Mouse (Mus musculus) midbrain, embryonic 14.5 days (tissue): ENCODE results near the gene Prx. TPM values are rescaled to one million over a fixed set of nuclear protein-coding genes. Genes with fewer than 3 reads are reported as not detected.

Experiments
- ATAC-seq: fragments of 200-750 bp; cut with Nextera tagmentation; 2 replicates; pipeline ENCODE4 v1.8.0; 2017; ENCODE audit warnings: moderate number of reproducible peaks, moderate library complexity; ENCODE audit not compliant: low FRiP score, low TSS enrichment
- DNase-seq: peaks from one replicate; pipeline ENCODE4 v3.0.0-alpha.2; 2015
- H3K27ac ChIP-seq: fragments of 300-500 bp; sonication (generic); replicated peaks from 2 replicates; pipeline ENCODE4 v1.5.1; 2014; ENCODE audit warnings: mild to moderate bottlenecking, low read depth, low read length, moderate library complexity
- H3K27me3 ChIP-seq: fragments of 300-500 bp; sonication (generic); 2 replicates; pipeline ENCODE4 v1.6.1; 2014; ENCODE audit warnings: low read length, control low read depth, mixed read lengths; ENCODE audit not compliant: control insufficient read depth, insufficient read depth
- H3K36me3 ChIP-seq: fragments of 300-500 bp; sonication (generic); 2 replicates; pipeline ENCODE4 v1.6.1; 2014; ENCODE audit warnings: low read length, control low read depth; ENCODE audit not compliant: control insufficient read depth, insufficient read depth
- H3K4me1 ChIP-seq: fragments of 300-500 bp; sonication (generic); 2 replicates; pipeline ENCODE4 v1.6.1; 2014; ENCODE audit warnings: mild to moderate bottlenecking, antibody characterized with exemption, low read length, control low read depth; ENCODE audit not compliant: control insufficient read depth, insufficient read depth
- H3K4me2 ChIP-seq: fragments of 300-500 bp; sonication (generic); 2 replicates; pipeline ENCODE4 v1.6.1; 2014; ENCODE audit warnings: mild to moderate bottlenecking, low read length, moderate library complexity
- H3K4me3 ChIP-seq: fragments of 300-500 bp; sonication (generic); replicated peaks from 2 replicates; pipeline ENCODE4 v1.5.1; 2014; ENCODE audit warnings: low read depth, low read length
- H3K9ac ChIP-seq: fragments of 300-500 bp; sonication (generic); replicated peaks from 2 replicates; pipeline ENCODE4 v1.6.1; 2014; ENCODE audit warnings: mild to moderate bottlenecking, low read length, moderate library complexity
- H3K9me3 ChIP-seq: fragments of 300-500 bp; sonication (generic); 2 replicates; pipeline ENCODE4 v1.6.1; 2016; ENCODE audit warnings: low read length, control low read depth, mixed read lengths; ENCODE audit not compliant: control insufficient read depth
- WGBS: fragments of 180-500 bp; shearing (Covaris S2); extraction: QIAGEN DNeasy Blood & Tissue Kit; methylation state at CpG from one replicate; pipeline ENCODE4 v1.1.7; 2014; 5-methylcytosine and 5-hydroxymethylcytosine counted together
- polyA plus RNA-seq: library from polyadenylated mRNA; unstranded; fragments of >200 nt; fragmentation: Nextera tagmentation; extraction: Ambion mirVana; gene quantifications from 2 replicates; pipeline ENCODE4 v1.2.1, GENCODE M21; 2014

Prx gene
- 0.77 and 0.97 TPM in 2 replicates for polyA plus RNA-seq

GRCm38 (mm10) chr7:27499036-27499435 lies at the start of gene Prx:
Gene Prx (plus strand): TSS chr7:27499324.
- no peak within 1 kb of the TSS for H3K27ac ChIP-seq
- H3K9ac ChIP-seq = no peak within 1 kb of the TSS
- no peaks in the 10 kb centered on the region for H3K36me3 ChIP-seq
- ATAC-seq (no peak), DNase-seq (no peak)
- H3K9me3 ChIP-seq = no peaks in the 10 kb centered on the region
- 55% methylated on average over 3 of the region's 3 CpGs for WGBS
- H3K27me3 ChIP-seq = no peaks in the 10 kb centered on the region
- no peaks in the 10 kb centered on the region for H3K4me1 ChIP-seq
- no peak within 1 kb of the TSS for H3K4me2 ChIP-seq
- no peak within 1 kb of the TSS for H3K4me3 ChIP-seq

GRCm38 (mm10) chr7:27451359-27451758 lies 47.8 kb upstream of the Prx start:
- Histone ChIP-seq H3K9me3 (no peaks in the 10 kb centered on the region), H3K9ac (no peak overlapping the region), H3K4me2 (no peak overlapping the region), H3K27ac (no peak overlapping the region), H3K4me3 (no peak overlapping the region), H3K27me3 (no peaks in the 10 kb centered on the region), H3K36me3 (no peaks in the 10 kb centered on the region), H3K4me1 (peaks cover 9% of the 10 kb centered on the region; the same call in 1 of the 2 replicates)
- 95% methylated on average over 2 of the region's 2 CpGs for WGBS
- no peak for DNase-seq
- no peak for ATAC-seq

- Histone ChIP-seq H3K27ac (no peak overlapping the region), H3K9me3 (no peaks in the 10 kb centered on the region), H3K36me3 (no peaks in the 10 kb centered on the region), H3K4me2 (no peak overlapping the region), H3K9ac (no peak overlapping the region), H3K4me1 (peaks cover 5% of the 10 kb centered on the region; the same call in 1 of the 2 replicates), H3K27me3 (no peaks in the 10 kb centered on the region), H3K4me3 (no peak overlapping the region)
- no peak for ATAC-seq
- no peak for DNase-seq
- 54% methylated on average over 13 of the region's 13 CpGs for WGBS
Measured at GRCm38 (mm10) chr7:27452206-27452770, 46.8 kb upstream of the Prx start.

- H3K36me3 ChIP-seq = no peaks in the 10 kb centered on the region
- H3K4me2 ChIP-seq = no peak overlapping the region
- WGBS = 82% methylated on average over 10 of the region's 10 CpGs
- H3K9me3 ChIP-seq = no peaks in the 10 kb centered on the region
- H3K27ac ChIP-seq = no peak overlapping the region
- no peak for DNase-seq
- no peak for ATAC-seq
- no peak overlapping the region for H3K4me3 ChIP-seq
- H3K4me1 ChIP-seq = no peaks in the 10 kb centered on the region
- H3K27me3 ChIP-seq = no peaks in the 10 kb centered on the region
- H3K9ac ChIP-seq = no peak overlapping the region
Measured at GRCm38 (mm10) chr7:27454461-27455121, 44.5 kb upstream of the Prx start.

GRCm38 (mm10) chr7:27455273-27455672 lies 43.9 kb upstream of the Prx start:
- 91% methylated on average over 3 of the region's 3 CpGs for WGBS
- no peak for ATAC-seq
- Histone ChIP-seq H3K36me3 (no peaks in the 10 kb centered on the region), H3K4me3 (no peak overlapping the region), H3K27ac (no peak overlapping the region), H3K27me3 (no peaks in the 10 kb centered on the region), H3K9me3 (no peaks in the 10 kb centered on the region), H3K9ac (no peak overlapping the region), H3K4me2 (no peak overlapping the region), H3K4me1 (no peaks in the 10 kb centered on the region)
- no peak for DNase-seq

- no peaks in the 10 kb centered on the region for H3K9me3 ChIP-seq
- 88% methylated on average over 4 of the region's 4 CpGs for WGBS
- H3K36me3 ChIP-seq = no peaks in the 10 kb centered on the region
- no peaks in the 10 kb centered on the region for H3K4me1 ChIP-seq
- no peak overlapping the region for H3K4me3 ChIP-seq
- H3K27ac ChIP-seq = no peak overlapping the region
- no peaks in the 10 kb centered on the region for H3K27me3 ChIP-seq
- no peak overlapping the region for H3K9ac ChIP-seq
- no peak overlapping the region for H3K4me2 ChIP-seq
- ATAC-seq (no peak), DNase-seq (no peak)
Measured at GRCm38 (mm10) chr7:27458614-27459013, 40.5 kb upstream of the Prx start.

GRCm38 (mm10) chr7:27459640-27460039 lies 39.5 kb upstream of the Prx start:
- 91% methylated on average over 5 of the region's 5 CpGs for WGBS
- Histone ChIP-seq H3K27me3 (no peaks in the 10 kb centered on the region), H3K9me3 (no peaks in the 10 kb centered on the region), H3K4me1 (no peaks in the 10 kb centered on the region), H3K9ac (no peak overlapping the region), H3K36me3 (no peaks in the 10 kb centered on the region), H3K4me2 (no peak overlapping the region), H3K4me3 (no peak overlapping the region), H3K27ac (no peak overlapping the region)
- no peak for DNase-seq
- no peak for ATAC-seq

GRCm38 (mm10) chr7:27460477-27460876 lies 38.6 kb upstream of the Prx start:
- H3K4me3 ChIP-seq = no peak overlapping the region
- 88% methylated on average over 6 of the region's 6 CpGs for WGBS
- H3K4me2 ChIP-seq = no peak overlapping the region
- H3K9me3 ChIP-seq = no peaks in the 10 kb centered on the region
- DNase-seq = no peak
- no peaks in the 10 kb centered on the region for H3K36me3 ChIP-seq
- H3K27ac ChIP-seq = no peak overlapping the region
- ATAC-seq = no peak
- H3K9ac ChIP-seq = no peak overlapping the region
- no peaks in the 10 kb centered on the region for H3K27me3 ChIP-seq
- no peaks in the 10 kb centered on the region for H3K4me1 ChIP-seq

GRCm38 (mm10) chr7:27467648-27468047 lies 31.5 kb upstream of the Prx start:
- ATAC-seq = no peak
- 43% methylated on average over 4 of the region's 4 CpGs for WGBS

More at GRCm38 (mm10) chr7:27467648-27468047, 31.5 kb upstream of the Prx start:
- H3K27ac ChIP-seq = no peak overlapping the region
- H3K9me3 ChIP-seq = no peaks in the 10 kb centered on the region
- H3K4me3 ChIP-seq = no peak overlapping the region
- no peak overlapping the region for H3K4me2 ChIP-seq
- H3K36me3 ChIP-seq = no peaks in the 10 kb centered on the region
- no peak for DNase-seq
- no peaks in the 10 kb centered on the region for H3K27me3 ChIP-seq
- H3K4me1 ChIP-seq = peaks cover 2% of the 10 kb centered on the region; the same call in 1 of the 2 replicates
- H3K9ac ChIP-seq = no peak overlapping the region
